Mouse (Mus musculus): Measurements from ENCODE around the gene Tor3a.
"Not testable (repeated sequence)": the region's sequence is repeated elsewhere in the genome, so short reads cannot be mapped to it uniquely, and the experiment has no call there.

The Tor3a gene

DNA sequence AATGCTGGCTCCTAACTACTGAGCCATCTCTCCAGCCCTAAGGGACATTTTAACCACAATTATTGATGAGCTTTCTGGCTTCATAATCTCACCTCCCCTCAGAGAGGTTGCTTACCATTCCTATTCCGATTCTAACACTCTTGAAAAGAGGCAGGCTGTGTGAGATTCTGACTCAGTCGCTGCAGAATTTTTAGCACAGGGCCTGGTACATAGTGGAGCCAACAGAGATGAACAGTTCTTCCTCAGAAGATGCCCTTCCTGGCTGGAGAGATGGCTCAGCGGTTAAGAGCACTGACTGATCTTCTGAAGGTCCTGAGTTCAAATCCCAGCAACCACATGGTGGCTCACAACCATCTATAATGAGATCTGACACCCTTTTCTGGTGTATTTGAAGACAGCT, 2.2 kb downstream of the Tor3a start:
- no peak for DNase-seq (ENCODE audit: low spot score in 2 of 2)

DNA sequence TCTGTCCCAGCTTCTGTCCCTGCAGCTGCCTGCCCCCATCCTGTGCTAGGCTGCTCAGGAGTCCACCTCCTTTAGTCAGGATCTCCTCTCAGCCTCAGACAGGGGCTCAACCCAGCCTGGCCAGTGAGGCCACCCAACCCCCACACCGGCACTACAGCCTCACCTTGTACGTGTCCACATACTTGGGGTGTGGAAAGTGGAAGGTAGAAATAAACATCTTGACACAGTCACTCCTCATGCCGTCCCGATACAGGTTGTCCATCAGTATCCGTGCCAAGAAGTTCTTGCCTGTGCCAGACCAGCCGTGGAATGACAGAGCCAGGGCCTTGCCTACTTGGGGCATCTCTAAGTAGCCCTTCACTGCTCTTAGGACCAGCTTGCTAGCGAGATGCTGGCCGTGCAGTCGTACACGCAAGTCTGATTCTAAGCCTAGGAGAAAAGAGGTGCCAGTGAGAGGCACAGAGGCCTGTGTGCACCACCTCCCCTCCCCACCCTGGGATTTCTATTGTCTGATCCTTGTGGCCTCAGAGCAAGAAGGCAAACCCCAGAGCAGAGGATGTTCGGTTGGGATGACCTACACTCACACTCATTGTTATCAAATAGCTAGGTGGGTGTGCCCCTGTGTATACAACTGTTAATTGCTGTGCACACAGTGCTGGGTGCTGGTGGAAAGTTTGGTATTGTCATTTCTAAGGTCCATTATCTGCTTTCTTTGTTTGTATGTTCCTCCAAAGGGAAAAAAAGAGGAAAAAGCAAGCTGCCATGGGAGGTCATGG, 4.8 kb downstream of the Tor3a start:
- no peak for DNase-seq (ENCODE audit: low spot score in 2 of 2)

DNA sequence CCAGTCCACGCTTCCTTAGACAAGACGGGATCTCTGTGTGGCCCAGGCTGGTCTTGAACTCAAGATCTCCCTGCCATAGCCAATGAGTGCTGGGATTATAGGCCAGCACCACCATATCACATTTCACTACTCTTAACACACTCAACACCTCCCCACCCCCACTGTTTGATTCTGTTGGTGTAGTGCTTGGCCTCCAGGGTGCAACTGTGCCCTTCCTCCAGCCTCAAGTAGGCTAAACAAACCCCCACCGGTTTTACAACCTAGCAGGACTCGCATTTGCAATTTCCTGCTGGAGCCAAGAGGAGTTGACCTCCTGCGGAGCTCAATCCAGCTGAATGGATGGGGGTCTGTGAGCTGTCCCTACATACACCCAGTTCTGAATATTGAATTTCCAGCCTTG, 5.6 kb downstream of the Tor3a start:
- no peak for DNase-seq (ENCODE audit: low spot score in 2 of 2)

DNA sequence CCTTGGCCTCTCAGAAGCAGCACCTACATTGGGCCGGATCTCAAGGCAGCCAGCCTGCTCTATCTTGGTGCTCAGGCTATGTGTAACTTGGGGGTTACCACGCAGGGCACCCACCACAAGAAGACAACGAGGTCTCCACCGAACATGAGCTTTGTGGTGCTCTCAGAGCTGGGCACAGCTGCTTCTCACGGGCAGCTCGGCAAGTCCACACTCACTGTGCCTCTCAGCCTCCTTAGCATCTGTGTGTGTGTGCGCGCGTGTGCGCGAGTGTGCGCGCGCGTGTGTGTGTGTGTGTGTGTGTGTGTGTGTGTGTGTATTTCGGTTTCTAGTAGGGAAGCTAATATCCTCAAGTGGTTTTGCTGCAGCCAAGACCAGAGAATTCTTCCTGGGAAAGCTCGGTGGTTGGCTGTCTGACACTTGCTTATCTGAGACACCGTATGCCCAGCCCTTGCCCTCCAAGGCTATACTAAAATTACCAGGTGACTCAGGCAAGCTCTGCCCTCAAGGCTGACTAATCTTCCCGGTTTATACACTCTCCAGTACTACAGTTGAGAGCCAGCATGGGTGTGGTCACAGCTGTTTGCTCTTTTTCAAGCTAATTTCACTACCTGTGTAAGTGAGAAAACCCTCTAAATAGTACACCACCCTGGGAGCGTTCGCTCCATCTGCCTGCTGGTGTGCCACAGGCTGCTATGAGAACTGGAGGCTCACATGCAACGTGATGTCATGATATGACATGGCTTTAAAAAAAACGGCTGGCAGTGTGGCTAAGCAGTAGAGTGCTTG, 6.8 kb downstream of the Tor3a start:
- no peak for DNase-seq (ENCODE audit: low spot score in 2 of 2)

DNA sequence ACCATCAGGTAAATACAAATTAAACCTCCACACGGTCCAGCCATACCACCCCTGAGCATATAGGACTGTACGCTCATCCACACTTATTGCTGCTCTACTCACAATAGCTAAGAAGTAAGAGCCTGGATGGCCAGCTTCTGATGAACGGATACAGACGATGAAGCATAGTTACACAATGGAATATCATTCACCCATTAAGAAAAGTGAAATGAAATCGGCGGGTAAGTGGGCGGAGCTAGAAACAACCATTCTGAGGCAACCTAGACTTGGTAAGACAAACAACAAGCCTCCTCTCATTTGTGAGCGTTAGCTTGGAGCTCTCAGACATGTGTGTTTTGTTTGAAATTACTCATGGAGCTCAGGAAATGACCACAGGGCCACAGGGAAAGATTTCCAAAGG, 8.4 kb downstream of the Tor3a start:
- DNase-seq (ENCODE audit: low spot score in 2 of 2), result no peak

DNA sequence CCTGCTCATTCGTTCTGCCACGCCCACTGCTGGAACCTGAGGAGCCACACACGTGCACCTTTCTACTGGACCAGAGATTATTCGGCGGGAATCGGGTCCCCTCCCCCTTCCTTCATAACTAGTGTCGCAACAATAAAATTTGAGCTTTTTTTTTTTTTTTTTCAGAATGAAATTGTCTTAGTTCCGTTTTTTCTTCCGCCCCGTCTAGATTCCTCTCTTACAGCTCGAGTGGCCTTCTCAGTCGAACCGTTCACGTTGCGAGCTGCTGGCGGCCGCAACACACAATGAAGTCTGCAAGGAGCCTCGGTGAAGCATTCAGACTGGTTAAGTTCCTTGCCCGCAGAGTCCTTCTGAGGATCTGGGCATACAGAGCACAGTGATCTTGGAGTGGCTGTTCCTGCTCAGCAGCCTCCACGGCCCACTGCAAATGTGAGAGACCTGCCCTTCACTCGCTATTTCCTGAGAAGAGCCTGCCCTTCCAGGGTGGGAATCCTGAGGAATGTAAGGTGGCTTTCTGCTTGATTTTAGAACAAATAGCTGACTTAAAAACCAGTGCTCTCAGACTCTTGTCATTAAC, 13.4 kb downstream of the Tor3a start:
- DNase-seq (ENCODE audit: low spot score in 2 of 2), result not testable (repeated sequence)

DNA sequence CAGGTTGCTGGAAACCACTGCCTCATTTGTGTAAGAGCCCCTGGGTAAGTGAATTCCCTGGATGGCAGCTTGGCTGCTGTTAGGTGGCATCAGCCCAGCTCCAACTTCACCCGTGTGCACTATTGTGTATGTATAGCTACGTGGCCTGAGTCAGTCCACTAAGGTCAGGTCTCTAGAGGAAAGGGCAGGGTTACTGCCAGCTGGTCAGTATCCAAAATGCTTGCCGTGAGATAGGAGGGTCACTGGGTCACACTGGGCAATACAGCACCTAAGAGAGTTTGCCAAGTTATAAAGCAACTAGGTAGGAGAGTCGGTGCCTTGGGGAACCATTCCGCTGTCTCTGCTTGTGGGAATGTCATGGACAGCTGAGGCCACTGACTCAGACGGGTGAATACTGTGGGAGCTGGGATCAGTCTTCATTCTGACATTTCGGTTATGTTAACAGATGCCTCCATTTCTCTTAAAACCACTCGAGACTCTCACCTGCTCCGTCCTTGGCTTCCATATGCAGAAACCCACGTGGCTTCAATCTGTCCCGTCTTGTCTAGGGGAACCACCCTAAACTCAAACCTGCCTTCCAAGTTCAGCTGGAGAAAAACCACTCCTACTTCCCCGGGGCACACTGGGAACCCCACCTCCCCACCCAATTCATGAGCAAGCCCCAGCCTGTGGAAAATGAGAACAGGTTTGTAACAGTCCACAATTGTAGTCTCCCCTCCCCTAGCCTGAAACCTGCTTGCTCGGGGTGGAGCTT, 14.1 kb downstream of the Tor3a start:
- DNase-seq (ENCODE audit: low spot score in 2 of 2), result no peak

DNA sequence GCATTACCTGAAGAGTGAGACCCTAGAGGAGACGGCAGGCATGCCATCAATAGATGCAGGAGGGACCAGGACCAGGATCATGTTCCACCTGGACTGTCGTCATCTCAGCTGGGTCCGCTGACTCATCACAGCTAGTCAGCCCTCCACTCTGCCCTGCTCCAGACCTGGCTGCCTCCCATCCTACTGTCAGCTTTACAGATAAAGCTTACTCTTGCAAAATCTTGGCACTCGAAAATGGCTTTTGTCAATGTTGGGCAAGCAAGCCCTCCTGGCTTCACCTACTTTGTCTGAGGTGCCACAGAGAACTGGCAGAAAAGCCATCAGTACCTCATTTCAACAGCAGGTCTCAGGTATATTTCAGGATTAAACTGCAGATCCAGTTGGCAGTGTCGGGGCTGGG, 15.5 kb downstream of the Tor3a start:
- DNase-seq (ENCODE audit: low spot score in 2 of 2), result no peak

DNA sequence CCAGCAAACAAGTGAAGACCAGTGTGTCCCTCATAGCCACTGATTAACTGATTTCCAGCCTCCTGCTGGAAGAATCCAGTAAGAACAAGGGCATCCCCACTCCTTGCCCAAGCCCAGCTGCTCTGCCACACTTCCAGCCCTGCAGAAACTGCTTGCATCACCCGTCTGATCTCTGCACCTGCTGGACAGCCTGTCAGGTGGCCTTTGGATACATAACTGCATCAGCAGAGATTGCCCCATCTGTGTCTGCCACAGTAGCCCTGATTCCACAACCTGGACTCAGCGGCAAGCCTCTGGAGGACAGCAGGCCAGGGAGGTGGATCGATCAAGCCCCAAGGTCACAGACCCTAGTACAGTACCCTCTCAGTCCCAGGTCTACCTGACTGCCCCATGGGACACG, 16.6 kb downstream of the Tor3a start:
- no peak for DNase-seq (ENCODE audit: low spot score in 2 of 2)

DNA sequence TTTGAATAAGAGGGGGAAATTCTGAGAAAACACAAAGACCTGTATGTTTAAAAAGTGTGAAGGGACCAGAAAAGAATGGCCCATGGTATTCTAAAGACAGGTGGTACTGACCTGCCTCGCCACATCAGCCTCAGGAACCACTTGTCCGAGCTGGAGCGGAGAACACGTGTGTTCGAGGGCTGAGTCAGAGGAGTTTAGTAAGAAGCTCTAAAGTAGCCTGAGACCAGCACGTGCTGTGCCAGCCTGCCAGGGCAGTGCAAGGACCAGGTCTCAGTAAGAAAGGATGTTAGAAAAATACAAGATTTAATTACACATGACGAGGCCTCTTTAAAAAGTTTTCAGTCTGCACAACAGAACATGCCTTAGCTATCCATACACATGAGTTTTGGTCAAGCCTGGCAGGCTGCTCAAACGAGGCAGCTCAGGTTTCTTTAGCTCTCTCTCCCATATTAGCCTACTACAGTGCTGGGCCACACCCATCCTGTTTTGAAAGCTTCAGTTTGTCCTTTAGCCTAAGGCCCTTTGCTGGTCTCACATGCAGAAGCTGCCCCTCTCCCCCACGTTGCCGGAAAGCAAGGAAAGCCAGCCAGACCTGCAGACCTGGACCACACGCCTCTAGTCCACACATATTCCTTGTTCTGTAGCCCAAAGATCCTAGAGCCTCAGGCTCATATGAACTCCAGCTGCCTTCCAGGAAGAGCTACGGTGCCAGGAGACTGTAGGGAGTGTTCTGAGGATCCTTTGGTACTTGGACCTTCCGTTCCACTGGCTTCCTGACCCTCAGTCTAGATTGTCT, 19.2 kb downstream of the Tor3a start:
- DNase-seq (ENCODE audit: low spot score in 2 of 2), result no peak

DNA sequence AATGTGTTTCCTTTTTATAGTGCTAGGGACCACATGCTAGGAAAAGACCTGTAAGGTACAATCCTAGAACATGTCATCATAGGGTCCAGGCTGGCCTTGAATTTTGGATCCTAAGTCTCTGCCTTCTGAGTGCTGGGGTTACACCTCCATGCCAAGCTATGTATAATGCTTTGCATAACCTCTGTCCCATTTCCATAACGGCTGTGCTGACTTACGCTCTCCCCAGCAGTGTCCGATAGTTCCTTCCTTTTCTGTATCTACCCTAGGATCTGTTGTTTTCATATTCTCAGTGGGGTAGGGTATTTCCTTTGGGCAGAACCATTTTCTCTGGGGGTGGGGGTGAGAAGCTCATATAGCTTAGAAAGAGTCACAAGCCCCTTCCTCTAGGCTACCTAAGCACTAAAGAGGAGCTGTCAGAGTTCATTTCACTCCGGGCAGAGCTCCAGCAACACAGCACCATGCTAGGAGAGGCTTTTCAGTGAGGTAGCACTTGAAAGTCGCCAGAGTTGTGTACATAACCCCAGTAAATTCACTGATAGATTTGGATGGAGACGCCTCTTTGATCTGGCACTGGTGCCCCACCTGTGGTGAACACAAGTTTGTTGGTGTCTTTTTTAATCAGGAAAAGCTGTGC, 21.9 kb downstream of the Tor3a start:
- no peak for DNase-seq (ENCODE audit: low spot score in 2 of 2)

DNA sequence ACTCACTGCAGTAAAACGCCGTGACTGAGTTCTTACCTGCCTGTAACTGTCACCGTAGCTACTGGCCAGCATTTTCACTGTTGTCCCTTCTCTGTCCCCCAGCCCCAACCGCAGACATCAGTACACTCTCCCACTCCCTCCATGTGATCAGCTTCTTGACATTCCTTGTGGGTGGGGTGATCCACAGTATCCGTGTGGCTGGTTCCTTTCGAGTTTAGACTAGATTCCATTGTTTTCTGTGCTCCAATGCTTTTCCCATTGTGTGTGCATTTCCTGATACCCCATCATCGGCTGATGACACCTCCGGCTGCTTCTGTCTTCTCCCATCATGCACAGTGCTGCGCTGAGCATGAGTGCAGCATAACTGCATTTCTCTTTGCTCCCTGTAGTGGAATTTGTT, 23.5 kb downstream of the Tor3a start:
- DNase-seq (ENCODE audit: low spot score in 2 of 2), result no peak

DNA sequence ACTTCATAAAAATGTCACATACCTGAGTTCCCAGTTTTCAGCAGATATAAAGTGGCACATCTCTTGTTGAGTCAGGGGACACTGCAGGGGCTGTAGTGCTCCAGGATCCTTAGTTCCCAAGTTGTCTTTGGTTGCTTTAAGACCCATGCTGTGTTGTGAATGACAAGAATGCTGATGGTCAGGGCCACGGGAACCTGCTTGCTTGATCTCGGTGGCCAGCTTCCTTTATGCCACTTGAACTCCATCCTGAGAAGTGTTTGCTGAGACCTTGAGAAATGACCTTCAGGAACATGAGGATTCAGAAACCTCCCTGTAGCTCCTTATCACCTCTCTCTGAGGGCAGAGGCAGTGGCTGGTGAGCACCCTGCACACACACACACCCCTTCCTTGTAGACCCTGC, 25.5 kb downstream of the Tor3a start:
- no peak for DNase-seq (ENCODE audit: low spot score in 2 of 2)

DNA sequence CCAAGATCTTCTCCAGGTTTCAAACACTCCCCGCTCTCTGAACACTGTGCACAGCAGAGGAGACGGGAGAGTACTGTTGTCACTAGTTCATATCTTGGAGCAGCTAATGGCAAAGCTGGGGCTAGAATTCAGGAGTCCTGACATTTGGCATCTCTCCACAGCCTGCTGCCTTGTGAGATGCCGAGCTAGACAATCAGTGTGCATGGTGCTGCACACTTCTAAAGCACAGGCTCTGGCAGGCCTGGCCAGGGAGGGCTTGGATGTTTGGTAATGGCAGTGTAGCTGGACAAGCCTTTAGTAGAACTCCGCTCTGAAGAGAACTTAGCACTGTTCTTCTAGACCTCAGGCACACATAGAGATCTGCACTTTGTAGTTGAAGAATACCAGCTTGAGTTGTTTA, 28.2 kb downstream of the Tor3a start:
- no peak for DNase-seq (ENCODE audit: low spot score in 2 of 2)

DNA sequence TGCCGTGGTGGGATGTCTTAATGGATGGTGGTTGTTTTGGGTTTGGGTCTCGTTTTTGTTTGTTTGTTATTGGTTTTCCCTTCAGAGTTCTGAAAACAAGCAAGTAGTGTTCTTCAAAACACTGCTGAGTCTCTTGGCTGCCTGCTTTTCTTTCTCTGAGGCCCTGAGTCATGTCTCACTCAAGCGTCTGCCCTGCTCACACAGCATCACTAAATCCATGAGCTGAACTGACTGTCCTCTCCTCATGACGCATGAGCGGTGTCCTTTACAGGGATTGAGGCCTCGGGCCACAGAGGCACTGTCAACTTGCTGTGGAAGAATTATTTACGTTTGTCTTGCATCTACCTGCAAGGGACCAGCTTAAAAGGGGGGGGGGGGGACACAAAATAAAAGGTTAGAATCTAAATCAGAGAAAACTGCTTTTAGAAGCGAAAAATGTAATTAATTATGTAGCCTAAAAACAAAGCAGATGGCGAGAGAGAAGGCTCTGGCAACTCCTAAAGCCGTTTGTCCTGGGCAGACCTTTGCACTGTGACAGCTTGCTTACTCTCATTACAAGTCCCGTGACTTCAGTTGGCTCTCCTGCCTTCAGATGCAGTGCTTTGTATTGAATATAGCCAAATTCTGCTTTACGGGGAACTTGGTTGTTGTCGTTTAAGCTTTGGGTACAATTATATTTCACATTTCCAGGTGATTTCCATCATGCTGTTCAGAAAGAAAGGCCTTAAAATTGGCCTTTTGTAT, 29.2 kb downstream of the Tor3a start:
- no peak for DNase-seq (ENCODE audit: low spot score in 2 of 2)

DNA sequence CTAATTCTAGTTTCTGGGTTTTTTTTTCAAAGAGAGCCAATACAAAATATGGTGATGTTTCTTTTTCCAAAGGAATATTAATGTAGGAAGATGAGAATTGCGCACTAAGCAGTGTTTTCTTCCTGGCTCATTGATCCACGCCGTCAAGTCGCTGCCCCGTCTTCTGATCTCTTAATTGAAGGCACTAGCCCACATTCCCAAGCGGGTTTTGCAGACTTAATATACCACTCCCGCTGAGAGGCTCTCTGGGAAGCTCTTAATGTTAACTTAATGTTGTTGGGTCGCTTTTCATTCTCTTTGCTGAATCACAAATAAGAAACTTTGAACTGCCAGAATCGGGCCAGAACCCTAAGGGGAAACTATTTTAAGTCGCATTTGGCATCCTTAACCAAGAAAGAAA, 30.1 kb downstream of the Tor3a start:
- no peak for DNase-seq (ENCODE audit: low spot score in 2 of 2)

DNA sequence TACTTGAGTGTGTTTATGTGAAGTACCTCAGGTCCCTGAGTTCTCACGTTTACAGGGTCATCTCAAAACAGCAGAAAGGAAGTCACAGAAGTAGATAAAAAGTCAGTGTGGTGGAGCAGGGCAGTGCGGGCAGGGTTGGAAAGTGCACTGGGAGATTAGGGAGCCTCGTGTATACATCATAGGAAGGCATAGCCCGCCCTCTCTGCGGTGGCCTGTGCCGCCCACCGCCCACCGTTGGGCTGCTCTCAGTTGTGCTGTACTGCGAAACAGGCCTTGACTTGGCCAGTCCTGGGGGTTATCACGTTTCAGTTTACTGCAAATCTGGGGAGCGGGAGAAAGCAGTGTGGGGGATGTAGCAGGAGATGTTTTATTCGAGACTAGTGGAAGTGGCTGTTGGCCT, 31.3 kb downstream of the Tor3a start:
- no peak for DNase-seq (ENCODE audit: low spot score in 2 of 2)

DNA sequence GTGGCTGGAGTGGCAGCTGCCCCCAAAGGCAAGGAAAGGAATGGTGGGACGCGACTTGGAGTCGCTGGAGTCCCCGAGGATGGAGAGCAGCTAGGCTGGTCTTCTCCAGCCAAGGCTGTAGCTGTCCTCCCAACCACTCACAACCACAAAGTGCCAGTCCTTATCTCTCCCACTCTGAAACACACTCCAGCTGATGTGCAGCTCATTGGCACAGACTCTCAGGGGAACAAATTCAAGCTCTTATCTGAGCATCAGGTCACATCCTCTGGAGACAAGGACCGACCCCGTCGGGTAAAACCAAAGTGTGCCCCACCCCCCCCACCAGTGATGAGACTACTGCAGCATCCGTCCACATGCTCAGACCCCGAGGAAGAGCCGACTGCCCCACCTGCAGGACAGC, 32.3 kb downstream of the Tor3a start:
- DNase-seq (ENCODE audit: low spot score in 2 of 2), result no peak

DNA sequence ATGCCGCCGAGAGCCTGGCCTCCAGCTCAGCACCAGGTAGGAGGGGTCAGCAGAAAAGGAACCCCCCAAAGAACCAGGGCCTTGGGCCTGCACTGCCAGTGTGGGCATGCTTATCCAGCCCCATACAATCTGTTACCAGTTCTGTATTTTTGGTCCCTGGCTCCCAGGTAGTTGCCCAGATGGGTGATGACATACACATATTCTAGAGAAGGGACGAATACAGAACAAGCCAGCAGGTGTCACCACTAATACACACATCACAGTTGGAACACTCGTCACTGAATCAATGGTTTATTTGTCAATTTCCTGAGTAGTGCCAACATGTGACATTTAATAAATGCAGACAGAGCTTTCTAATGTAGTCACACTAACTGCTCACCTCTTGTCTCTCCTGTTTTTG, 33.6 kb downstream of the Tor3a start:
- no peak for DNase-seq (ENCODE audit: low spot score in 2 of 2)

DNA sequence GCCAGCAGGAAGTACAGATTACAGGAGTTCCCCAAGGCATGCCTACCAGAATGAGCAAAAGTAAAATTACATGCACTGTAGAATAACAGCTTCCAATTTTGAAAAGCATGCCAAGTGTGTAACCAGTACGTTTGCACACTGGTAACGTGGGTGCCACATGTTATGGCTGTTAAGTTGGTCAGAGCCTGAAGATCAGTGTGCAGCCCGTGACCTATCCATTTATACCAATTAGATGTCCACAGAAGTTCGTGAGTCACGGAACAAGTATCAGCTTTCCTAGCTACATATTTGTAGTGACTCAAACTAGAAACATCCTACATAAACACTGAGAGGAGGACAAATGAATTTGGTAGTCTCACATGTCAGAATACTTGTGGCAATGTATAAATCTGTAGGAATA, 34.7 kb downstream of the Tor3a start:
- DNase-seq (ENCODE audit: low spot score in 2 of 2), result no peak

Data from frontal cortex, postnatal 25 days (tissue).